Mouse (Mus musculus): ENCODE data around the gene Vat1. TPM values are rescaled to one million over a fixed set of nuclear protein-coding genes. Genes with fewer than 3 reads are reported as not detected.

Vat1 gene
- total and polyA plus RNA-seq, 2 experiments: 11.2 to 30.4 TPM

DNA sequence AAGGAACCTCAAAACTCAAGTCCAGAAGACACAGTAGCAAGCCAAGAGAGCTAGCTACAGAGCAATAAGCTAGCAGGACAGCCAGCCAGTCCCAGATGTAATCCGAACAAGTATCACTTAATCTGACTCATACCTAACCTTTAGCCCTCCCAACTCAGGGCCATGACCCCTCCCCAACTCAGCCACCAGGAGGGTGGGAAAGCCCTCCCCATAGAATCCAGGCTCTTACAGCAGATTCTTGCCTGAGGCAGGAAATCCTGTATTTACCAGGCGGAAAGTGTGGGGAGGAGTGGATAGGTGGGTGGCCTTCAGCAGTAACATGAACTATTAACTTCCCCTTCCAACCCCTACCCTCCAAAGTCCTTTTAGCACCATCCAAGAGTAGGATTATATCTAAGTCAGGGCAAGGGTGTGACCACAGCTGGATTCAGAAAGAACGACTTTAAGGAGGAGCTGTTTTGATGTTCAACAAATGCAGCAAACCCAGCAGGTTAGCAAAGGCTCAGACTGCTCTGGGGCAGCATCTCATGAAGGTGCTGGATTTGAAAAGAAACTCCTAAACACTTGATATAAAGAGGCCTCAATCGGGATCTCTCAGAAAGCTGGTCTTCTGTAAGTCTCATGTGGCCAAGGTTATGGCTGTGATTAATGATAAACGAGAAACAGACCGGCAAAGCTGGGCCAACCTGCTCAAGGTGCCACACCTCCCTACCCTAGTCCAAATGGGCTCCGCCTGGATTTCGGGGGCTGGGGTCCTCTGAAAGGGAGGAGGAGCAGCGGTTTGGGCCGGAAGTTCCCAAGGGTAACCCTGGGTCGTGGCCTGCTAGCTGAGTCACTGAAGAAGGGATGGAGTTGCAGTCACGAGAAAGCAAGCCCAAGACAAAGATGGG lies 1.6 kb downstream of the Vat1 start, which contains the start of gene Rnd2:
Gene Rnd2 (plus strand): TSS at position 789 of the 890 bp plus-strand sequence.
- no peaks in the 10 kb centered on the region for H3K36me3 ChIP-seq (ENCODE audit: control insufficient read depth, insufficient read depth, low read length)
- H3K4me3 ChIP-seq (ENCODE audit: insufficient read depth, low read depth, low read length): peak within 1 kb of the TSS; percentile 86
- DNase-seq (ENCODE audit: extremely low read depth, low read depth, low spot score): no peak
- peaks cover 1% of the 10 kb centered on the region; the same call in 1 of the 2 replicates for H3K4me1 ChIP-seq (ENCODE audit: control insufficient read depth, insufficient read depth, low read length)
- 22% methylated on average over 12 of the region's 12 CpGs for WGBS
- H3K27ac ChIP-seq (replicated peaks; ENCODE audit: insufficient read depth, low read depth, low read length): no peak within 1 kb of the TSS; the same call in 1 of the 2 replicates
- H3K79me2 ChIP-seq (ENCODE audit: control insufficient read depth, insufficient read depth, low read length): no peaks in the 10 kb centered on the region
- no peak for TF ChIP-seq POLR2A (IDR thresholded peaks at IDR 0.05; ENCODE audit: extremely low read depth, insufficient read depth, low read length)
- no peak for TF ChIP-seq CTCF (IDR thresholded peaks at IDR 0.05; ENCODE audit: low read depth, low read length)
- no peaks in the 10 kb centered on the region for H3K27me3 ChIP-seq (ENCODE audit: control insufficient read depth, insufficient read depth, low read length)
- H3K9ac ChIP-seq (ENCODE audit: low read depth, low read length): peak within 1 kb of the TSS; percentile 89

- Histone ChIP-seq H3K4me3 (ENCODE audit: insufficient read depth, low read depth, low read length) (no peak overlapping the region), H3K27ac (replicated peaks; ENCODE audit: insufficient read depth, low read depth, low read length) (no peak overlapping the region), H3K36me3 (ENCODE audit: control insufficient read depth, insufficient read depth, low read length) (peaks cover 8% of the 10 kb centered on the region), H3K79me2 (ENCODE audit: control insufficient read depth, insufficient read depth, low read length) (no peaks in the 10 kb centered on the region), H3K27me3 (ENCODE audit: control insufficient read depth, insufficient read depth, low read length) (no peaks in the 10 kb centered on the region), H3K9ac (ENCODE audit: low read depth, low read length) (no peak overlapping the region), H3K4me1 (ENCODE audit: control insufficient read depth, insufficient read depth, low read length) (peaks cover 1% of the 10 kb centered on the region; the same call in 1 of the 2 replicates)
- WGBS: 52% methylated on average over 13 of the region's 13 CpGs
- no peak for DNase-seq (ENCODE audit: extremely low read depth, low read depth, low spot score)
- no peak for TF ChIP-seq POLR2A (IDR thresholded peaks at IDR 0.05; ENCODE audit: extremely low read depth, insufficient read depth, low read length)
- no peak for TF ChIP-seq CTCF (IDR thresholded peaks at IDR 0.05; ENCODE audit: low read depth, low read length)
These were observed 3.2 kb downstream of the Vat1 start for GRCm38 (mm10) chr11:101462583-101463440.

- Histone ChIP-seq H3K27me3 (ENCODE audit: control insufficient read depth, insufficient read depth, low read length) (no peaks in the 10 kb centered on the region), H3K9ac (ENCODE audit: low read depth, low read length) (no peak overlapping the region), H3K4me1 (ENCODE audit: control insufficient read depth, insufficient read depth, low read length) (no peaks in the 10 kb centered on the region), H3K4me3 (ENCODE audit: insufficient read depth, low read depth, low read length) (no peak overlapping the region), H3K36me3 (ENCODE audit: control insufficient read depth, insufficient read depth, low read length) (peaks cover 11% of the 10 kb centered on the region), H3K79me2 (ENCODE audit: control insufficient read depth, insufficient read depth, low read length) (no peaks in the 10 kb centered on the region), H3K27ac (replicated peaks; ENCODE audit: insufficient read depth, low read depth, low read length) (no peak overlapping the region)
- 92% methylated on average over 14 of the region's 14 CpGs for WGBS
- DNase-seq (ENCODE audit: extremely low read depth, low read depth, low spot score): no peak
- TF ChIP-seq CTCF (IDR thresholded peaks at IDR 0.05; ENCODE audit: low read depth, low read length) (no peak), POLR2A (IDR thresholded peaks at IDR 0.05; ENCODE audit: extremely low read depth, insufficient read depth, low read length) (no peak)
These were observed 3.9 kb downstream of the Vat1 start for GRCm38 (mm10) chr11:101462141-101462540.

DNA sequence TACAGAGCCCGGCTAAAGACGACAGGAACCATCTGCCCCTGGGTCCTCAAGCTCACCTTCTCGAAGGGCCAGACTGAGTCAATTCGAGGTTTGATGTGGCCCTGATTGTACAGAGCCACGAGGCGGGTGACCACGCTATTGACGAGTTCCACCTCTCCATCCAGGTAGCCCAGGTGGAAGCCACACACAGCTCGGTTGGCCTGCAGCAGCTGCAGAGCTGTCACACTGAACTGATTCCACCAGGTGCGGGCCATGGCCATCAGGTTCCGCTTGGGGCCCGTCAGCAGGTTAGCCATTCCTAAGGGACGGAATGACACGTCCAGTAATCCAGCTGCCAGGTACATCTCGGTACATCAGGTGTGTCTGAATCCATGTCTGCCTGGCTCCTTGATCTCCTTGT lies 5.7 kb downstream of the Vat1 start:
- no peak overlapping the region for H3K9ac ChIP-seq (ENCODE audit: low read depth, low read length)
- 90% methylated on average over 15 of the region's 15 CpGs for WGBS
- H3K27ac ChIP-seq (replicated peaks; ENCODE audit: insufficient read depth, low read depth, low read length): no peak overlapping the region
- H3K36me3 ChIP-seq (ENCODE audit: control insufficient read depth, insufficient read depth, low read length): peaks cover 18% of the 10 kb centered on the region
- no peaks in the 10 kb centered on the region for H3K27me3 ChIP-seq (ENCODE audit: control insufficient read depth, insufficient read depth, low read length)
- no peaks in the 10 kb centered on the region; the same call in 1 of the 2 replicates for H3K79me2 ChIP-seq (ENCODE audit: control insufficient read depth, insufficient read depth, low read length)
- H3K4me1 ChIP-seq (ENCODE audit: control insufficient read depth, insufficient read depth, low read length): peaks cover 3% of the 10 kb centered on the region
- DNase-seq (ENCODE audit: extremely low read depth, low read depth, low spot score): no peak
- H3K4me3 ChIP-seq (ENCODE audit: insufficient read depth, low read depth, low read length): no peak overlapping the region
- TF ChIP-seq POLR2A (IDR thresholded peaks at IDR 0.05; ENCODE audit: extremely low read depth, insufficient read depth, low read length) (no peak), CTCF (IDR thresholded peaks at IDR 0.05; ENCODE audit: low read depth, low read length) (no peak)

- no peak overlapping the region for H3K9ac ChIP-seq (ENCODE audit: low read depth, low read length)
- TF ChIP-seq CTCF (IDR thresholded peaks at IDR 0.05; ENCODE audit: low read depth, low read length): no peak
- TF ChIP-seq POLR2A (IDR thresholded peaks at IDR 0.05; ENCODE audit: extremely low read depth, insufficient read depth, low read length): no peak
- WGBS: 78% methylated on average over 6 of the region's 6 CpGs
These were observed 6.3 kb downstream of the Vat1 start for GRCm38 (mm10) chr11:101459716-101460115.

More at GRCm38 (mm10) chr11:101459716-101460115, 6.3 kb downstream of the Vat1 start:
- Histone ChIP-seq H3K27me3 (ENCODE audit: control insufficient read depth, insufficient read depth, low read length) (no peaks in the 10 kb centered on the region), H3K4me1 (ENCODE audit: control insufficient read depth, insufficient read depth, low read length) (peaks cover 7% of the 10 kb centered on the region), H3K79me2 (ENCODE audit: control insufficient read depth, insufficient read depth, low read length) (no peaks in the 10 kb centered on the region; the same call in 1 of the 2 replicates), H3K4me3 (ENCODE audit: insufficient read depth, low read depth, low read length) (no peak overlapping the region), H3K27ac (replicated peaks; ENCODE audit: insufficient read depth, low read depth, low read length) (no peak overlapping the region), H3K36me3 (ENCODE audit: control insufficient read depth, insufficient read depth, low read length) (peaks cover 18% of the 10 kb centered on the region)
- no peak for DNase-seq (ENCODE audit: extremely low read depth, low read depth, low spot score)

Measured in liver, adult 2 months (tissue).